Mouse (Mus musculus) embryonic facial prominence, embryonic 12.5 days (tissue): ENCODE results near the gene Prss8. TPM values are rescaled to one million over a fixed set of nuclear protein-coding genes. Genes with fewer than 3 reads are reported as not detected.
"Not testable (repeated sequence)": the region's sequence is repeated elsewhere in the genome, so short reads cannot be mapped to it uniquely, and the experiment has no call there.

Experiments
- ATAC-seq: fragments of 200-750 bp; cut with Nextera tagmentation; 2 replicates; pipeline ENCODE4 v1.8.0; 2017; ENCODE audit not compliant: insufficient number of reproducible peaks, insufficient read depth, low FRiP score, low TSS enrichment
- H3K27ac ChIP-seq: fragments of 300-500 bp; sonication (generic); 2 replicates; pipeline ENCODE4 v1.5.1; 2016; ENCODE audit warnings: mild to moderate bottlenecking
- H3K27me3 ChIP-seq: fragments of 300-500 bp; sonication (generic); 2 replicates; pipeline ENCODE4 v1.6.1; 2016; ENCODE audit warnings: mild to moderate bottlenecking, moderate library complexity
- H3K36me3 ChIP-seq: fragments of 300-500 bp; sonication (generic); 2 replicates; pipeline ENCODE4 v1.6.1; 2016; ENCODE audit warnings: mild to moderate bottlenecking
- H3K4me1 ChIP-seq: fragments of 300-500 bp; sonication (generic); 2 replicates; pipeline ENCODE4 v1.6.1; 2016
- H3K4me2 ChIP-seq: fragments of 300-500 bp; sonication (generic); replicated peaks from 2 replicates; pipeline ENCODE4 v1.6.1; 2016; ENCODE audit warnings: mild to moderate bottlenecking, moderate library complexity
- H3K4me3 ChIP-seq: fragments of 300-500 bp; sonication (generic); 2 replicates; pipeline ENCODE4 v1.5.1; 2016; ENCODE audit warnings: mild to moderate bottlenecking
- H3K9ac ChIP-seq: fragments of 300-500 bp; sonication (generic); 2 replicates; pipeline ENCODE4 v1.6.1; 2016; ENCODE audit warnings: mild to moderate bottlenecking, moderate library complexity
- H3K9me3 ChIP-seq: fragments of 300-500 bp; sonication (generic); 2 replicates; pipeline ENCODE4 v1.6.1; 2016; ENCODE audit warnings: mild to moderate bottlenecking, moderate library complexity
- WGBS: fragments of 180-500 bp; shearing (Covaris S2); methylation state at CpG from one replicate; pipeline ENCODE4 v1.1.7; 2016; 5-methylcytosine and 5-hydroxymethylcytosine counted together
- polyA plus RNA-seq: library from polyadenylated mRNA; unstranded; fragments of >200 nt; fragmentation: Nextera tagmentation; extraction: Ambion mirVana; gene quantifications from 2 replicates; pipeline ENCODE4 v1.2.1, GENCODE M21; 2016

The Prss8 gene
- polyA plus RNA-seq, 1 experiment from 2014 or later, result 8.4 TPM

DNA sequence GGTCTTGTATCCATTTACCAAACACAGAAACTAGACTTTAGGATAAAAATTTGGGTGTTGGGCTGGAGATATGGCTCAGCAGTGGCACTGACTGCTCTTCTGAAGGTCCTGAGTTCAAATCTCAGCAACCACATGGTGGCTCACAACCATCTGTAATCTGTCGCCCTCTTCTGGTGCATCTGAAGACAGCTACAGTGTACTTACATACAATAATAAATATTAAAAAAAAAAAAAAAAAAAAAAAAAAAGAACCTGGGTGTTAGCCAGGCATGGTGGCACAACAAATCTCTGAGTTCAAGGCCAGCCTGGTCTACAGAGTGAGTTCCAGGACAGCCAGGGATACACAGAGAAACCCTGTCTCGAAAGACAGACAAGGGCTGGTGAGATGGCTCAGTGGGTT lies 12.2 kb upstream of the Prss8 start:
- H3K4me1 ChIP-seq, H3K4me3 ChIP-seq, H3K4me2 ChIP-seq, H3K9me3 ChIP-seq, H3K36me3 ChIP-seq, ATAC-seq, H3K27ac ChIP-seq, H3K9ac ChIP-seq: not testable (repeated sequence)
- WGBS, result 51% methylated on average over 2 of the region's 2 CpGs
- peaks cover 39% of the 10 kb centered on the region for H3K27me3 ChIP-seq

DNA sequence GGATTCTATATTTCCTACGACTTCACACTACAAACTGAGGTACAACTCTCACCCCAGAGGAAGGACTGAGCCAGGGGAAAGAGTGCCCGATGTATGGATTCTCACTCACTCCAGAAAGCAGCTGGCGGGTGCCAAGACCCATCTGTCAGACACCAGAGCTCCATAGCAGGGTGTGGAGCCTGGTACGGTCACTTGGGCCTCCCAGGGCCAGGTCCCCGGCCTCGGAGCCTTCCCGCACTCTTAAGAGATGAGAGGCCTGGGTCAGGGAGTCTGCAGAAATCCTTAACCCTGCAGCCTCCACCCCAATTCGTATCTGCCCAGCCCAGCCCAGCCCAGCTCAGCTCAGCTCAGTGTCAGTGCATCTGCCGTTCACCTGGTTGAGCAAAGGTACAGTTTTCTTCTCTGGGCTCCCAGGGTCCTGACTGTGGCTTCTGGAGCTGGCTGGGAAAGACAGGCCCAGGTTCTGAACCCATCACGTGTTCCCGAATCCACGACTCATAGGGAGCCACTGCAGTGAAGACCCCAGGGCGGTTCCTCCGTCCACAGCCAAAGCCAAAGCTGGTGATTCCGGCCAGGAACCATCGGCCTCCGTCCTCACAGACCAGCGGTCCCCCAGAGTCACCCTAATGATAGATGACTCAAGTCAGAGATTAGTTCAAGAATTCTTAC lies 6.4 kb upstream of the Prss8 start:
- Histone ChIP-seq H3K9me3 (no peaks in the 10 kb centered on the region), H3K27me3 (no peaks in the 10 kb centered on the region), H3K36me3 (no peaks in the 10 kb centered on the region), H3K27ac (no peak overlapping the region), H3K4me2 (peak overlapping the region; percentile 93), H3K4me1 (peaks cover 34% of the 10 kb centered on the region), H3K9ac (peak overlapping the region; percentile 73), H3K4me3 (peak overlapping the region; percentile 65)
- 58% methylated on average over 18 of the region's 18 CpGs for WGBS
- ATAC-seq, result no peak

DNA sequence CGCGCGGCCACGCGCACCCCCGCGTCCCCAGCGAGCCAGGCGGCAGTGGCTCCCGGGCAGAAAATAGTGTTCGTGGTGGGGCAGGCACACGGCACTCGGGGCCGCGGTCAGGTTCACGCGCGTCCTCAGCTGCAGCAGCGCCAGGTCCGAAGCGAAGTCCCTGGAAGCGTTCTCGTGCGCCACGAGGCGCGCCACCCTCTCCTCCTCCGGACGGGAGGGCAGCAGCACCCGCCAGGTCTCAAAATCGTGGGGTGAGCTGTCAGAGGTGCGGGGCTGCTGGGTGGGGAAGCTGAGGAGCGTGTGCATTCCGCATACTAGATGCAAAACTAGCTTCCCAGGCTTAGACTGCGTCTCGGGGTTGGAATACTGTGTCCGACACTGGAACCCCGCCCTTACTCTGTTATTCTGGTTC lies 5.8 kb upstream of the Prss8 start:
- Histone ChIP-seq H3K36me3 (no peaks in the 10 kb centered on the region), H3K4me3 (peak overlapping the region; percentile 65), H3K9me3 (no peaks in the 10 kb centered on the region), H3K4me2 (peak overlapping the region; percentile 93), H3K27me3 (0 out of 2 replicates have a peak, but pooled peaks cover under 1% of the 10 kb centered on the region), H3K9ac (peak overlapping the region; percentile 73), H3K27ac (peak overlapping the region; percentile 18), H3K4me1 (peaks cover 36% of the 10 kb centered on the region)
- WGBS, result 2% methylated on average over 37 of the region's 38 CpGs
- peak; percentile 38 for ATAC-seq

DNA sequence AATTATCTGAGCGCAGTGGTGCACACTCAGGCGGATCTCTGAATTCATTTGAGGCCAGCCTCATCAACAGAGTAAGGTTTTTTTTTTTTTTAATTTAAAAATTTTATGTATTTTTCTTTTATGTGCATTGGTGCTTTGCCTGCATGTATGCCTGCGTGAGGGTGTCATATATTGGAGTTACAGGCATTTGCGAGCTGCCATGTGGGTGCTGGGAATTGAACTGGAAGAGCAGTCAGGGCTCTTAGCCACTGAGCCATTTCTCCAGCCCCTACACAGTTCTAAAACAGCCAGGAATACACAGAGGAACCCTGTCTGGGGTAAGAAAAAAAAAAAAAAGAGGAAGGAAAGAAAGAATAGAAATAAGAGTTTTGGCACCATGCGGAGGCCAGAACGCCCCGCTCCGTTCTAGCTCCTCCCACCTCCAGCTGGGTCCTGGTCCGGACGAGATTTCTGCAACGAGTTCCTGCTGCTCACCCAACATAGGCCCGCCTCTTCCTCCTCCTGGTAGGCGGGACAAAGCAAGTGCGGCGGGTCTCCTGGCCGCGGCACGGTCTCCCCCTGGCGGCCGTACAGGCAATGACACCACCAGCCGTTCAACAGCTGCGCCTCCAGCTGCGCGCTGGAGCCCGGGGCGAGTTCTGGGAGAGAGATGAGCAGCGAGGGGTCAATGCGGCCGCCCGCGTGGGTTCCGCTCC lies 5.3 kb upstream of the Prss8 start:
- peaks cover 37% of the 10 kb centered on the region for H3K4me1 ChIP-seq
- 7% methylated on average over 32 of the region's 32 CpGs for WGBS

DNA sequence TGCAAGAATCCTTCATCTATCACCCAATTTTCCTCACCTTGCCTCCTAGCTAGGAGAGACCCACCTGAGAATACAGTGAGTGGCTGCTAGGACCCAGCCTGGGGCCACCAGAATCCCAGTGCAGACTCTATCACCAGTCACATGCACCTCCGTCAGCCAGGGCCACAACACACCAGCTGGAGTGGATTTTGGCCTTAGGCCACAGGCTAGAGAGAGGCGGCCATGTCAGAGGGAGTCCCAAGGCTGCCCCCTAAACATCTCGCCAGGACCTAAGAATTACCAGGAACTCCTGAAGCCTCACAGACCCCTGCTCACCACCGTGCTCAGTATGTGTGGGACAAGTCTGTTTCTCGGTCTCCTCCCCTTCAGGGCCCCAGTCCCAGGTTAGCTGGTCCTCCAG lies 4.2 kb upstream of the Prss8 start:
- 83% methylated on average over 5 of the region's 5 CpGs for WGBS
- H3K9me3 ChIP-seq, result no peaks in the 10 kb centered on the region
- no peak for ATAC-seq
- no peak overlapping the region for H3K9ac ChIP-seq
- peaks cover 44% of the 10 kb centered on the region for H3K4me1 ChIP-seq
- no peak overlapping the region for H3K4me3 ChIP-seq
- no peak overlapping the region for H3K4me2 ChIP-seq
- H3K36me3 ChIP-seq, result no peaks in the 10 kb centered on the region
- H3K27me3 ChIP-seq, result peaks cover 17% of the 10 kb centered on the region
- no peak overlapping the region for H3K27ac ChIP-seq

More for the DNA sequence above, 5.3 kb upstream of the Prss8 start:
- peak overlapping the region; percentile 73 for H3K9ac ChIP-seq
- peak overlapping the region; percentile 18 for H3K27ac ChIP-seq
- peak overlapping the region; percentile 65 for H3K4me3 ChIP-seq
- peak; percentile 94 for ATAC-seq
- no peaks in the 10 kb centered on the region for H3K9me3 ChIP-seq
- H3K36me3 ChIP-seq, result no peaks in the 10 kb centered on the region
- H3K4me2 ChIP-seq, result peak overlapping the region; percentile 93
- peaks cover 6% of the 10 kb centered on the region for H3K27me3 ChIP-seq

DNA sequence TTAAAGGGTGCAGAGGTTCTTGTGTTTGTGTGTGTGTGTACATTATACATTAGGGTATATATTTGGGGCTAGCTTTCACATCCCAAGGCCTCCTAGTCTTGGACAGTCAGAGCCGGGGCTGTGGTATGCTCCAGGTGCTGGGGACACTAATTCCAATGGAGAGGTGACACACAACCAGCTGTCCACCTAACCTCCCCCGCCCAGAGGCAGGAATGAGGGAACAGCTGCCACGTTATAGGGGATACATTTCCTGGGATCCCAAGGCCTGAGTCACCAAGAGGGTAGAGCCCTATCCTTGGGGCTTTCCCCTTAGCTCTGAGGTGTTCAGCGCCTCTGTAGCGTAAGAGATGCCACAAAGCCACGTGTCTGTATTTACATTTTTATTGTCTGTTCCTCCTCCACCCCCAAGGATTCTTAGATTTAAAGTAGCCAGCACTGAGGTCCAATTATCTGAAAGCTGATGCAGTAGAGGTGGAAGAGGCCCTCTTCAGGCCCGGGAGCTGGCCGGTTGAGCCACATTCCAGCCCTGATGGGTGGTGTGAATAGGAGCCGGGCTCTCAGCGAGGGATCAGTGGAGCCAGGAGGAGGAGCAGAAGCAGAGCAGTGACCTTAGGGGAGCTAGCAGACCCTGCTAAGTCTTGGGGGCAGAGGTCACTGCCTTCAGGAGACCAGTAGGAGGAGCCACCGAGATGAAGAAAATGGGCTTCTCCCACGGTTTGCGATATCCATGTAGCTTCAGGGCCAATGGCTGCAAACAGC lies 2.5 kb upstream of the Prss8 start:
- peaks cover 44% of the 10 kb centered on the region for H3K4me1 ChIP-seq
- 12% methylated on average over 13 of the region's 13 CpGs for WGBS
- H3K36me3 ChIP-seq, result no peaks in the 10 kb centered on the region
- H3K9me3 ChIP-seq, result no peaks in the 10 kb centered on the region
- H3K4me2 ChIP-seq, result 0 out of 2 replicates have a peak overlapping the region, but pooled peaks have one; percentile 3
- ATAC-seq, result no peak
- peaks cover 31% of the 10 kb centered on the region for H3K27me3 ChIP-seq
- H3K27ac ChIP-seq, result peak overlapping the region; percentile 60; the same call in 1 of the 2 replicates
- no peak overlapping the region for H3K4me3 ChIP-seq
- H3K9ac ChIP-seq, result 0 out of 2 replicates have a peak overlapping the region, but pooled peaks have one; percentile 11

DNA sequence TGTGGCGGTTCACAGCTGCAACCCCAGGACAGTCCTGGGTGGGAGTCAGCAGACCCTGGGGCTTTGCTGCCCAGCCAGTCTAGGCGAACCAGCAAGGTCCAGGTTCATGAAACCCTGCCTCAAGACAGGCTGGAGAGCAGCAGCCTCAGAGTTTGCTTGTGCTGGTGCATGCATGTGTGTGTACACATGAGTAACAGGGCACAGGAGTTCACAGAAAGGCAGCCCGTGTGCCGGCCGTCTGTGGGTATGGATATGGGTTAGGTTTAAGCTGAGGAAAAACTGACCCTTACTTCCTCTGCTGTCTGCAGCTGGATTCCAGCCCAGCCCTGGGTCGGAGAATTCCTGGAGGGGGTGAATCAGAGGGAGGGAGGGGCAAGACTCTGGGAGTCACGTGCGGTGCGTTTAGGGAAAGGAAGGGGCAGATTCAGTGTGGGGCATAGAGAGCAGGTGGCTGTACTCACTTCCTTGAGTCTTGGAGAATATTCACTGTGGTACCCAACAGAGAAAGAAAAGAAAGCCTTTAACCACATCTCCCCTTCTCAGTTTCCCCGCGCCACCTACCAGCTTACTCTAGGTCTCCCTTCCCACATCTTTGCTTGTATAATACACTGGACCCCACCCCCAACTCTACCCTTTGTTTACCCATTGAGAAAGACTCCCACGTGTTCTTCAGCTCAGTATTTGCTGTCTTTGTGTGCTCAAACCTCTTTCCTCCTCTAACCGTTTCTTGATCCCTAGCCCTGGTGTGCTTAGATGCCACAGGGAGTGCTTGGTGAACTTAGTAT lies 1.6 kb upstream of the Prss8 start:
- Histone ChIP-seq H3K4me2 (peak overlapping the region; percentile 1; the same call in 1 of the 2 replicates), H3K27ac (peak overlapping the region; percentile 69), H3K27me3 (peaks cover 31% of the 10 kb centered on the region), H3K4me3 (no peak overlapping the region), H3K9me3 (no peaks in the 10 kb centered on the region), H3K4me1 (peaks cover 43% of the 10 kb centered on the region), H3K9ac (0 out of 2 replicates have a peak overlapping the region, but pooled peaks have one; percentile 11), H3K36me3 (0 out of 2 replicates have a peak, but pooled peaks cover 6% of the 10 kb centered on the region)
- no peak for ATAC-seq
- WGBS, result 29% methylated on average over 13 of the region's 13 CpGs

DNA sequence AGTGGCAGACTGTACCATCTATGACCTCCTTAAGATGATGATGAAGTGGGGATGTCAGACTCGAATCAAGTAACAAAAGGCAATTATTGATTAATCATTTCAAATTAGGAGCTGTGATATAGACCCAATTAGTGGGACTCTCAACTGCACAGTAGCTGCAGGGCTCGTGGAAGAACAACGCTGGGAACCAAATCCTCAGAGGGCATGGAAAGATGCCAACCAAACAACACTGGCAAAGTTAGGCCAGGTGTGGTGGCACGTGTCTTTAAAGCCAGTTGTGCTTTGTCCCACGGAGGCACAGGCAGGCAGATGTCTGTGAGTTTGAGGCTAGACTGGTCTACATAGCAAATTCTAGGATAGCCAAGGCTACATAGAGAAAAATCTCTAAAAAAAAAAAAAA lies 732 bp upstream of the Prss8 start:
- Histone ChIP-seq H3K4me2 (no peak overlapping the region), H3K4me3 (no peak overlapping the region), H3K9me3 (no peaks in the 10 kb centered on the region), H3K27ac (no peak overlapping the region), H3K9ac (no peak overlapping the region), H3K27me3 (peaks cover 31% of the 10 kb centered on the region), H3K4me1 (peaks cover 36% of the 10 kb centered on the region), H3K36me3 (peaks cover 15% of the 10 kb centered on the region; the same call in 1 of the 2 replicates)
- 78% methylated on average over 5 of the region's 5 CpGs for WGBS
- ATAC-seq, result no peak

DNA sequence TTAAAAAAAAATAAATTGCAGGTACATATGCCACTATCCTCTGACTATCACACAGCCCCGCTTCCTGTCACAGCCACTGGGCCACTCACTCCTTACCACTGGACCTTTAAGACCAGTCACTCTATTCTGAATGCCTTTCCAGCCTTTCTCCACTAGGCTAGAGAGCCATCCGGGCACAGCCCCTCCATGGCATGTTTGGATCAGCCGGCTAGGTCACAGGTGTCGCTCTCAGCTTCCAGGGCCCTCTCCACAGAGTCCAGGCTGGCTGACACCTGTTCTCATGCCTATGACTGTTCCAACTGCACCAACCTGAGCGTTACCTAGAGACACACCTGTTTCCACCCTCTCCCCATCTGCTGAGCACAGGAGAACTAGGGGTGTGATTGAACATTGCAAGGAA lies 1.3 kb downstream of the Prss8 start:
- Histone ChIP-seq H3K27me3 (peaks cover 31% of the 10 kb centered on the region), H3K9ac (peak overlapping the region; percentile 31), H3K4me2 (peak overlapping the region; percentile 46), H3K36me3 (peaks cover 35% of the 10 kb centered on the region), H3K4me1 (peaks cover 27% of the 10 kb centered on the region), H3K9me3 (no peaks in the 10 kb centered on the region), H3K4me3 (peak overlapping the region; percentile 34), H3K27ac (no peak overlapping the region)
- ATAC-seq, result no peak
- WGBS, result 39% methylated on average over 5 of the region's 5 CpGs

DNA sequence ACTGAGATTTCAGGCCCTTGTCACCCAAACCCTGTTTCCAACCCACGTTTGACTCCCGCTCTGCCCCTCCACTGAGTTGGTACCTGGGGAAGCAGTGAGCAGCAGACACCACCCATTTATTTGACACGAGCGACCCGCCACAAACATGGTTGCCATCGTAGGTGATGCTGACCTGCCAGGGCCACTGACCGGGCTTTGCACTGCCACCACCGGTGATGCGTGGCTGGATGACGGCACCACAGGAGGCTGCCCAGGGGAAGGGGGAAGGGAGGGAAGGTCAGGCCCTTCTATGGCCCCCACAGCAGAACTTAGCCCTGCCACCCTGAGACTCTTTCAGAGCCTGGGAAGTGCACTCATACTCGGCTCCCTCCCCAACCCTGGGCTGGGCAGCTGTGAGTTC lies 2.2 kb downstream of the Prss8 start:
- Histone ChIP-seq H3K9ac (no peak overlapping the region), H3K4me3 (no peak overlapping the region), H3K4me2 (no peak overlapping the region), H3K9me3 (no peaks in the 10 kb centered on the region), H3K27ac (no peak overlapping the region), H3K4me1 (peaks cover 22% of the 10 kb centered on the region), H3K27me3 (peaks cover 31% of the 10 kb centered on the region), H3K36me3 (peaks cover 42% of the 10 kb centered on the region)
- 81% methylated on average over 11 of the region's 11 CpGs for WGBS
- ATAC-seq, result no peak

DNA sequence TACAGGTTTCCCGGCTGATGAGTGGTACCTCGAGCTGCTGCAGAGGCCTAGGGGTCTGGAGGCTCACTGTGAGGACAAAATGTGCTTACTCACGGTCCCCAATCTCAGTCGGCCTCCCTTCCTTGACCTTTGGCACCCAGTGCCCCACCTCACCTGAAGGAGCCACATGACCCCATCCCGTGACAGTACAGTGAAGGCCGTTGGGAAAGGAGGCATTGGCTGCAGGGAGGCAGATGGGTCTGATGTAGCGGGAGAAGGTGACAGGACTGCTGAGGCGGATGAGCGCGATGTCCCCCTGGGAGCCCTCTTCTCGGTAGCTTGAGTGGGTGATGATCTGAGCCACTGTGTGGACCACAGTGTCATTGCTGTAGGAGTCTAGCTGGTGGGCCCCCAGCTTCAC lies 3.1 kb downstream of the Prss8 start:
- no peak for ATAC-seq
- Histone ChIP-seq H3K27me3 (peaks cover 31% of the 10 kb centered on the region), H3K9ac (no peak overlapping the region), H3K4me2 (no peak overlapping the region), H3K4me3 (no peak overlapping the region), H3K36me3 (peaks cover 48% of the 10 kb centered on the region), H3K4me1 (peaks cover 14% of the 10 kb centered on the region; the same call in 1 of the 2 replicates), H3K9me3 (no peaks in the 10 kb centered on the region), H3K27ac (no peak overlapping the region)
- 85% methylated on average over 11 of the region's 11 CpGs for WGBS
